Mouse (Mus musculus) testis, adult 2 months (tissue): ENCODE data around the gene Vamp1.

Source experiments
- CTCF ChIP-seq: fragments of 200-500 bp; IDR thresholded peaks from 2 replicates; pipeline ENCODE4 v1.5.1; 2012; ENCODE audit warnings: low read depth, mild to moderate bottlenecking, inconsistent platforms, low read length, moderate library complexity; ENCODE audit not compliant: control insufficient read depth, insufficient read depth, insufficient replicate concordance
- POLR2A ChIP-seq: fragments of 200-500 bp; IDR thresholded peaks from 2 replicates; pipeline ENCODE4 v1.6.1; 2012; ENCODE audit warnings: low read depth, mild to moderate bottlenecking, inconsistent platforms, low read length, moderate library complexity; ENCODE audit not compliant: control insufficient read depth

GRCm38 (mm10) chr6:125279729-125280128, 64.4 kb downstream of the Vamp1 start:
- TF ChIP-seq POLR2A (no peak), CTCF (no peak)
